Mouse (Mus musculus) liver, embryonic 14.5 days (tissue): ENCODE data around the gene Ddc. TPM values are rescaled to one million over a fixed set of nuclear protein-coding genes. Genes with fewer than 3 reads are reported as not detected.

Source experiments
- ATAC-seq: fragments of 200-750 bp; cut with Nextera tagmentation; 2 replicates; pipeline ENCODE4 v1.8.0; 2017; ENCODE audit warnings: moderate number of reproducible peaks, mild to moderate bottlenecking, moderate library complexity; ENCODE audit not compliant: insufficient read depth
- DNase-seq, 3 experiments: peaks; one replicate each; pipeline ENCODE4 v3.0.0-alpha.2; 2012 to 2013; ENCODE audit warnings: low read depth in 3 of 3, low spot score in 3 of 3
- H3K27ac ChIP-seq: fragments of 300-500 bp; sonication (generic); 2 replicates; pipeline ENCODE4 v1.5.1; 2014; ENCODE audit warnings: moderate library complexity, mild to moderate bottlenecking, control low read depth, inconsistent platforms
- H3K27me3 ChIP-seq: fragments of 300-500 bp; sonication (generic); 2 replicates; pipeline ENCODE4 v1.6.1; 2014; ENCODE audit warnings: mild to moderate bottlenecking, low read length, moderate library complexity; ENCODE audit not compliant: control insufficient read depth, insufficient read depth
- H3K36me3 ChIP-seq: fragments of 300-500 bp; sonication (generic); replicated peaks from 2 replicates; pipeline ENCODE4 v1.6.1; 2014; ENCODE audit warnings: low read depth; ENCODE audit not compliant: control insufficient read depth, insufficient read depth
- H3K4me1 ChIP-seq, 2 experiments: fragments of 200-500 bp in 1 of 2; fragments of 300-500 bp in 1 of 2; sonication (generic) in 1 of 2; replicated peaks; 2 replicates each; pipeline ENCODE4 v1.6.1; 2012 to 2014; ENCODE audit warnings: antibody characterized with exemption in 1 of 2, inconsistent platforms in 1 of 2, low read length in 1 of 2; ENCODE audit not compliant: control insufficient read depth in 2 of 2, insufficient read depth in 2 of 2
- H3K4me2 ChIP-seq: fragments of 300-500 bp; sonication (generic); 2 replicates; pipeline ENCODE4 v1.6.1; 2014; ENCODE audit warnings: low read depth, mild to moderate bottlenecking, control low read depth, moderate library complexity
- H3K4me3 ChIP-seq, 2 experiments: fragments of 200-500 bp in 1 of 2; fragments of 300-500 bp in 1 of 2; sonication (generic) in 1 of 2; 2 replicates each; pipeline ENCODE4 v1.5.1; 2012 to 2014; ENCODE audit warnings: low read depth in 2 of 2, low read length in 2 of 2, mild to moderate bottlenecking in 2 of 2, control low read depth in 1 of 2, inconsistent platforms in 1 of 2, moderate library complexity in 1 of 2; ENCODE audit not compliant: insufficient read depth in 1 of 2
- H3K9ac ChIP-seq: fragments of 300-500 bp; sonication (generic); replicated peaks from 2 replicates; pipeline ENCODE4 v1.6.1; 2014; ENCODE audit warnings: mild to moderate bottlenecking, control low read depth, moderate library complexity
- H3K9me3 ChIP-seq: fragments of 300-500 bp; sonication (generic); 2 replicates; pipeline ENCODE4 v1.6.1; 2016; ENCODE audit warnings: low read length, mixed read lengths; ENCODE audit not compliant: control insufficient read depth
- CTCF ChIP-seq: IDR thresholded peaks from 2 replicates; pipeline ENCODE4 v1.5.1; 2016; ENCODE audit warnings: antibody characterized with exemption, low read depth, control low read depth
- EP300 ChIP-seq: IDR thresholded peaks from 2 replicates; pipeline ENCODE4 v1.6.1; 2016; ENCODE audit warnings: antibody characterized with exemption, low read depth
- WGBS: fragments of 180-500 bp; shearing (Covaris S2); extraction: QIAGEN DNeasy Blood & Tissue Kit; methylation state at CpG from one replicate; pipeline ENCODE4 v1.1.7; 2014; ENCODE audit not compliant: insufficient replicate concordance; 5-methylcytosine and 5-hydroxymethylcytosine counted together
- polyA plus RNA-seq, 2 experiments: library from polyadenylated mRNA; depleted of rRNA in 1 of 2; stranded (reverse) in 1 of 2; unstranded in 1 of 2; fragments of >200 nt; fragmentation: Nextera tagmentation in 1 of 2; extraction: Ambion mirVana in 1 of 2; gene quantifications; 2 replicates each; pipeline versions ENCODE4 v1.2.1 to v1.2.3; 2012 to 2014

The Ddc gene
- polyA plus RNA-seq, 2 experiments: 4.3 to 7.4 TPM

DNA sequence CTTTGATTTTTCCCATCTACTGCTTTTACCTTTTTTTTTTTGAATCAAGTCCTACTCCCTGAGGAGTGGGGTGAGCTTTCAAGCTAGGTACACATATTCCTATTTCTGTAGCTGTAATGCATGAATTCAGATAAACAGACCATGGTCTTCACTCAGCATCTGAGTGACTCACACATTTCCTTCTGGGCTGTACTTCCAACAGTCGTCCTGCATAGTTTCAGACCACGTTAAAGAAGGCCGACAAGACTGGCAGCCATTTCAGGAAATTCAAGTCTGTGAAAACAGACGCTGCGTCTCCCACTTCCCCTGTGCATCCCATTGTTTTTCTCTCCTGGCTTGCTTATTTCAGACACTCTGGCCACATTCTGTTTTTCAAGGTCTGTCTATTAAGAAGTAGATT lies 31.2 kb downstream of the Ddc start:
- Histone ChIP-seq H3K27me3 (no peaks in the 10 kb centered on the region), H3K9me3 (no peaks in the 10 kb centered on the region), H3K27ac (no peak overlapping the region), H3K4me3 (no peak overlapping the region), H3K4me1 (peaks cover 0 to 9% of the 10 kb centered on the region in 2 experiments; a peak in 3 of 4 replicates), H3K36me3 (no peaks in the 10 kb centered on the region), H3K9ac (no peak overlapping the region), H3K4me2 (no peak overlapping the region)
- 43% methylated on average over 5 of the region's 5 CpGs for WGBS
- TF ChIP-seq CTCF (no peak), EP300 (no peak)
- ATAC-seq (no peak), DNase-seq (no peak)

DNA sequence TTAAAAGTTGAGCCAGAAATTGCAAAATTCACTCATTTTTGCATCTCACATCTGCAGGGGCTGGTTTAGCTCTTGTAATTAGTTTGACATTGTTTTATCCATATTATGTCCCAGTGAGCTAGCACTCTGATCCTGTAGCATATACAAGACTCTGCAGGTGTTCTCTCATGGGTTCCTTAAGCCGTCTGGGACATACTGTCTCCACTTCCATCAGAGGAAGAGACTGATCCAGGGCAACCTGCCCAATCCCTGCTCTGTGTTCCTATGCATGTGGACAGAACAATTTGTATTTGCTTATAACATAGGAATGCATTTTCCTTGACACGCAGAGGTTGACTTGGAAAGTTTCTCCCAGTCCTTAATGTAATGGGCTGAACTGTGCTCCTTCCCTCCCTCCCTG lies 32.8 kb downstream of the Ddc start:
- Histone ChIP-seq H3K4me2 (no peak overlapping the region), H3K36me3 (no peaks in the 10 kb centered on the region), H3K27me3 (no peaks in the 10 kb centered on the region), H3K27ac (no peak overlapping the region), H3K4me1 (peaks cover 0 to 9% of the 10 kb centered on the region in 2 experiments; a peak in 3 of 4 replicates), H3K9me3 (no peaks in the 10 kb centered on the region), H3K4me3 (no peak overlapping the region), H3K9ac (no peak overlapping the region)
- no peak for DNase-seq
- TF ChIP-seq CTCF (no peak), EP300 (no peak)
- no peak for ATAC-seq
- WGBS: 63% methylated on average over 2 of the region's 2 CpGs

DNA sequence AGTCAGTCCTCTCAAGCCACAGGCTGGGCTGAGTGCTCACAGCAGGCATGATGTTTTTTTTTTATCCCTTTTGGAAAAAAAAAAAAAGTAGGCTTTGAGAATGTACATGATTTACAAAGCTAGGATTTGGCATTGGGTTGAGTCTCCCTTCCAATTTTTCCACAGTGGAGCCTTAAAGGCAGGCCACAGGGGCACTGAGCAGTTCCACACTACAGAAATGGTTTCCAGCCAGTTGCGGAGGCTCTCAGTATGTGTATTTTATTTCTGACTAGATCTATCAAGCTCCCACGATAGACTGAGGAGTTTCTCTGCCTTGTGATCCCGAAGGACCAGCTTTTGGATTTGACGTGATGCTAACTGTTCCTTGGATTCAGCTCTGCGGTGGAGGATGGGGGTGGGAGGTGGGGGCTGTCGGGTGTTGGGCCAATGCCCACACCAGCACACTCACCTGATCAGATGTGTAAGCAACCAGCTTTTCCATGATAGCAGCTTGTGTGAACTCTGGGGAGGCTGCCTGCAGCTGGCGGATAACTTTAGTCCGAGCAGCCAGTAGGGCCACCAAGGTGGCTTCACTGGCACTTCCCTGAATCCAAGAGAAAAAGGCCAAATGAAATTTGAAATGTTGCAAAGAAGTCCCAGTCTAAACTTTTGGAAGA lies 33.4 kb downstream of the Ddc start:
- Histone ChIP-seq H3K4me2 (no peak overlapping the region), H3K9ac (no peak overlapping the region), H3K4me3 (no peak overlapping the region), H3K9me3 (no peaks in the 10 kb centered on the region), H3K27ac (no peak overlapping the region), H3K27me3 (no peaks in the 10 kb centered on the region), H3K4me1 (peaks cover 0 to 9% of the 10 kb centered on the region in 2 experiments; a peak in 3 of 4 replicates), H3K36me3 (no peaks in the 10 kb centered on the region)
- DNase-seq (no peak), ATAC-seq (no peak)
- WGBS: 77% methylated on average over 8 of the region's 8 CpGs
- TF ChIP-seq EP300: no peak
- no peak for TF ChIP-seq CTCF

DNA sequence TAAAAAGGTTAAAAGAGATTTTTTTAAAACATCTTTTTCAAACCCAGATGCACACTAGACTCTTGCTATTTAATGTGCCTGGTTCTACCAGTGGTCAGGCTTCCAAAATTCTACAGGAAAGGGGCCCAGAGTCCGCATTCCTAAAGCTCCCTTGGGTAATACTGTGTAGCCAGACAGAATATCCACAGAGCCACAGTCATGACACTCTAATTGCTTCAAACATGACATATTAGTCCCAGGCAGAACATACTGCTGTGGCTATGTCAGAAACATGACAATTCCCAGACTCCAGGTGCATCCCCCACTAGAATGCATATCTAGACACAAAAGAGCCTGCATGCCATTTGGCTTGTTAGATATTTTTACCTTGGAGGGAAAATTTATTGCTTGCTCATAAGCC lies 35.4 kb downstream of the Ddc start:
- Histone ChIP-seq H3K4me3 (no peak overlapping the region), H3K27ac (no peak overlapping the region), H3K4me2 (no peak overlapping the region), H3K27me3 (no peaks in the 10 kb centered on the region), H3K36me3 (no peaks in the 10 kb centered on the region), H3K4me1 (no peaks in the 10 kb centered on the region; a peak in 1 of 4 replicates), H3K9me3 (no peaks in the 10 kb centered on the region), H3K9ac (no peak overlapping the region)
- DNase-seq (no peak), ATAC-seq (no peak)
- WGBS: 68% methylated on average over 1 of the region's 1 CpGs
- no peak for TF ChIP-seq CTCF
- no peak for TF ChIP-seq EP300

DNA sequence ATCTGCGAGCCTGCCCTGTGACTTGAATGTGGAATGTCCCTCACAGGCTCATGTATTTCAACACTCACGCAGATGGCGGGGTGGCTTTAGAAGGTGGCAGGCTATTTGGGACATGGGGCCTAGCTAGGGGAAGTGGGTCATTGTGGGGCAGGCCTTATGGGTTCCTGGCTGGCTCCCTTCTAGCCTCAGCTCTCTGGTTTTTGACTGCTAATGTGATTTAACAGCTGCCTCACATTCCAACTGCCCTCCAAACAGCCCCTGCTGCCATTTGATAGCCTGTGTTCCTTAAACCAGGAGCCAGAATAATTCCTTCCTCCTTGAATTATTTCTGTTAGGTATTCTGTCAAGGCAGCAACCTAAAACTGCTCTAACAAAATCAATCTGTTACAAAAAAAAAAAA lies 41.0 kb downstream of the Ddc start:
- H3K4me2 ChIP-seq: no peak overlapping the region
- TF ChIP-seq EP300 (no peak), CTCF (no peak)
- H3K27me3 ChIP-seq: no peaks in the 10 kb centered on the region
- no peak overlapping the region for H3K9ac ChIP-seq
- no peak for ATAC-seq
- 85% methylated on average over 3 of the region's 3 CpGs for WGBS
- no peaks in the 10 kb centered on the region for H3K9me3 ChIP-seq
- H3K4me3 ChIP-seq: no peak overlapping the region
- no peaks in the 10 kb centered on the region for H3K36me3 ChIP-seq
- no peaks in the 10 kb centered on the region for H3K4me1 ChIP-seq
- no peak for DNase-seq
- no peak overlapping the region for H3K27ac ChIP-seq
